Mouse (Mus musculus) limb, embryonic 14.5 days (tissue): ENCODE data around the gene Emc8. TPM values are rescaled to one million over a fixed set of nuclear protein-coding genes. Genes with fewer than 3 reads are reported as not detected.

Source experiments
- ATAC-seq: fragments of 200-750 bp; cut with Nextera tagmentation; 2 replicates; pipeline ENCODE4 v1.8.0; 2017; ENCODE audit warnings: low read depth, moderate number of reproducible peaks, moderate TSS enrichment; ENCODE audit not compliant: low FRiP score
- DNase-seq: peaks from one replicate; pipeline ENCODE4 v3.0.0-alpha.2; 2015; ENCODE audit warnings: low spot score
- H3K27ac ChIP-seq: fragments of 300-500 bp; sonication (generic); replicated peaks from 2 replicates; pipeline ENCODE4 v1.5.1; 2014; ENCODE audit warnings: low read depth, mild to moderate bottlenecking, low read length, moderate library complexity, mixed read lengths
- H3K27me3 ChIP-seq: fragments of 300-500 bp; sonication (generic); 2 replicates; pipeline ENCODE4 v1.6.1; 2014; ENCODE audit warnings: low read length, mixed read lengths; ENCODE audit not compliant: control insufficient read depth, insufficient read depth
- H3K36me3 ChIP-seq: fragments of 300-500 bp; sonication (generic); 2 replicates; pipeline ENCODE4 v1.6.1; 2014; ENCODE audit warnings: mild to moderate bottlenecking, low read length, moderate library complexity, mixed read lengths; ENCODE audit not compliant: control insufficient read depth, insufficient read depth
- H3K4me1 ChIP-seq: fragments of 300-500 bp; sonication (generic); 2 replicates; pipeline ENCODE4 v1.6.1; 2014; ENCODE audit warnings: antibody characterized with exemption, low read length, mixed read lengths; ENCODE audit not compliant: control insufficient read depth, insufficient read depth
- H3K4me2 ChIP-seq: fragments of 300-500 bp; sonication (generic); replicated peaks from 2 replicates; pipeline ENCODE4 v1.6.1; 2014; ENCODE audit warnings: low read depth, mild to moderate bottlenecking, low read length, moderate library complexity; ENCODE audit not compliant: severe bottlenecking
- H3K4me3 ChIP-seq: fragments of 300-500 bp; sonication (generic); replicated peaks from 2 replicates; pipeline ENCODE4 v1.5.1; 2014; ENCODE audit warnings: low read length
- H3K9ac ChIP-seq: fragments of 300-500 bp; sonication (generic); 2 replicates; pipeline ENCODE4 v1.6.1; 2014; ENCODE audit warnings: mild to moderate bottlenecking, low read depth, low read length, moderate library complexity; ENCODE audit not compliant: severe bottlenecking
- H3K9me3 ChIP-seq: fragments of 300-500 bp; sonication (generic); 2 replicates; pipeline ENCODE4 v1.6.1; 2016; ENCODE audit warnings: low read length; ENCODE audit not compliant: control insufficient read depth
- POLR2A ChIP-seq: fragments of 200-500 bp; IDR thresholded peaks from 2 replicates; pipeline ENCODE4 v1.8.0; 2012; ENCODE audit warnings: inconsistent platforms, mild to moderate bottlenecking, moderate library complexity, borderline replicate concordance; ENCODE audit not compliant: insufficient read depth, insufficient read length; ENCODE audit errors: extremely low read depth
- WGBS: fragments of 180-500 bp; shearing (Covaris S2); extraction: QIAGEN DNeasy Blood & Tissue Kit; methylation state at CpG from one replicate; pipeline ENCODE4 v1.1.7; 2014; 5-methylcytosine and 5-hydroxymethylcytosine counted together
- polyA plus RNA-seq, 2 experiments: library from polyadenylated mRNA; depleted of rRNA in 1 of 2; stranded (reverse) in 1 of 2; unstranded in 1 of 2; fragments of >200 nt; fragmentation: Nextera tagmentation in 1 of 2; extraction: Ambion mirVana in 1 of 2; gene quantifications; 2 replicates each; pipeline versions ENCODE4 v1.2.1 to v1.2.3; 2012 to 2014

Gene Emc8
- polyA plus RNA-seq (2012; rRNA removed) (109 and 160 TPM in 2 replicates), polyA plus RNA-seq (2014; fragmentation: Nextera tagmentation; extraction: Ambion mirVana) (238 and 252 TPM in 2 replicates)

- peak within 1 kb of the TSS; percentile 93 for H3K4me3 ChIP-seq
- peaks cover 41% of the 10 kb centered on the region for H3K36me3 ChIP-seq
- no peak for TF ChIP-seq POLR2A
- H3K9me3 ChIP-seq: no peaks in the 10 kb centered on the region
- H3K27ac ChIP-seq: peak within 1 kb of the TSS; percentile 80
- H3K4me1 ChIP-seq: peaks cover 15% of the 10 kb centered on the region
- WGBS: under 1% methylated on average over 49 of the region's 51 CpGs
- peak within 1 kb of the TSS; percentile 97 for H3K9ac ChIP-seq
- no peak for DNase-seq
- 0 out of 2 replicates have a peak, but pooled peaks have one; percentile 7 for ATAC-seq
- no peaks in the 10 kb centered on the region for H3K27me3 ChIP-seq
- H3K4me2 ChIP-seq: peak within 1 kb of the TSS; percentile 83
These were observed at the start of gene Emc8 for GRCm38 (mm10) chr8:120668374-120668905. TSS of gene Emc8 (minus strand) at chr8:120668573.

- ATAC-seq (no peak), DNase-seq (no peak)
- H3K9me3 ChIP-seq: no peaks in the 10 kb centered on the region
- no peak overlapping the region for H3K9ac ChIP-seq
- no peak overlapping the region for H3K4me2 ChIP-seq
- no peak for TF ChIP-seq POLR2A
- no peaks in the 10 kb centered on the region for H3K27me3 ChIP-seq
- no peak overlapping the region for H3K27ac ChIP-seq
- no peak overlapping the region for H3K4me3 ChIP-seq
- no peaks in the 10 kb centered on the region for H3K36me3 ChIP-seq
- WGBS: 76% methylated on average over 15 of the region's 15 CpGs
- no peaks in the 10 kb centered on the region for H3K4me1 ChIP-seq
These were observed 47.8 kb upstream of the Emc8 start for GRCm38 (mm10) chr8:120715996-120716680.

- Histone ChIP-seq H3K36me3 (no peaks in the 10 kb centered on the region), H3K9ac (no peak overlapping the region), H3K4me2 (no peak overlapping the region), H3K4me1 (no peaks in the 10 kb centered on the region), H3K9me3 (no peaks in the 10 kb centered on the region), H3K4me3 (no peak overlapping the region), H3K27ac (no peak overlapping the region), H3K27me3 (no peaks in the 10 kb centered on the region)
- ATAC-seq: no peak
- 80% methylated on average over 6 of the region's 6 CpGs for WGBS
- no peak for TF ChIP-seq POLR2A
- DNase-seq: no peak
These were observed 46.8 kb upstream of the Emc8 start for GRCm38 (mm10) chr8:120715200-120715599.

GRCm38 (mm10) chr8:120709176-120709575 lies 40.8 kb upstream of the Emc8 start:
- H3K4me3 ChIP-seq: no peak overlapping the region
- no peak for ATAC-seq
- no peak overlapping the region for H3K27ac ChIP-seq
- no peaks in the 10 kb centered on the region for H3K9me3 ChIP-seq
- WGBS: 81% methylated on average over 10 of the region's 10 CpGs
- H3K4me1 ChIP-seq: no peaks in the 10 kb centered on the region
- H3K4me2 ChIP-seq: no peak overlapping the region
- no peak for TF ChIP-seq POLR2A
- H3K27me3 ChIP-seq: no peaks in the 10 kb centered on the region
- no peak for DNase-seq
- H3K9ac ChIP-seq: no peak overlapping the region
- no peaks in the 10 kb centered on the region for H3K36me3 ChIP-seq

GRCm38 (mm10) chr8:120706193-120706592 lies 37.8 kb upstream of the Emc8 start:
- H3K4me1 ChIP-seq: no peaks in the 10 kb centered on the region
- H3K4me2 ChIP-seq: no peak overlapping the region
- H3K27me3 ChIP-seq: no peaks in the 10 kb centered on the region
- no peak overlapping the region for H3K27ac ChIP-seq
- no peak for ATAC-seq
- no peak for TF ChIP-seq POLR2A
- H3K36me3 ChIP-seq: no peaks in the 10 kb centered on the region
- no peaks in the 10 kb centered on the region for H3K9me3 ChIP-seq
- DNase-seq: no peak
- 73% methylated on average over 3 of the region's 3 CpGs for WGBS
- H3K9ac ChIP-seq: no peak overlapping the region
- H3K4me3 ChIP-seq: no peak overlapping the region
